Comparison of ENCODE assay signal across 8 mouse cellular contexts in the genomic region with DNA sequence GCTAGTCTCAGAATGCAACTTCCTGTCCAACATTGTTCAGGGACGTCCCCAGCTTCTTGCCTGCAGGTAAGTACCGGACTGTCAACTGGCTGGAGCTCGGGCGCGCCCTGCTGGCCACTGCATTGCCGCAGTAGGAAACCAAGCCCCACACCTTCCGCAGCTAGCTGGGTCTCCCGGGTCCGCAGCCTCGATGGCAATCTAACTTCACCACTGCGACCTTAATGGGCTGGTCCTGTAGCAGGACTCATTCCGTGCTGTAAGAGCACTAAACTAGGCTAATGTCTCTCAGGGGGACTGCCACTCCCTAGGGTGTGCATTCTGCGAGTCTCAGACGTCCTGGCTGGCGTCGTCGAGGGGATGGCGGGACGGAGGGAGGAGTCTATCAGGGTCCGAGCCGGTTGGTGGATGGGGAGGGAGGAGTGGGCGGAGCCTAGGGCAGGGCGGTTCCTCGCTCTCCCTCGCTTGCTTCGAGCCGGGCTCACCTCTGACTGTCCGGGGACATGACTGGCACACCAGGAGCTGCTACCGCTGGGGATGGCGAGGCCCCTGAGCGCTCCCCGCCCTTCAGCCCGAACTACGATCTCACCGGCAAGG. TPM values are rescaled to one million over a fixed set of nuclear protein-coding genes. Genes with fewer than 3 reads are reported as not detected.
DNase-seq lines count a peak whose midpoint lies in the region; ATAC-seq and TF ChIP-seq lines count a peak whose summit lies in the region.

No protein-coding gene starts in this region.

- 0 out of 2 replicates have a peak, but pooled peaks cover 5% of the 10 kb centered on the region for H3K9me3 ChIP-seq in intestine, embryonic 16.5 days (ENCODE audit: control insufficient read depth, low read length)
- 0 out of 2 replicates have a peak, but pooled peaks cover 5% of the 10 kb centered on the region for H3K9me3 ChIP-seq in midbrain, postnatal 0 days (ENCODE audit: low read length)

- peak overlapping the region; percentile 49 for H3K4me2 ChIP-seq in intestine, embryonic 16.5 days (ENCODE audit: low read depth, low read length)
- peak overlapping the region; percentile 21; the same call in 1 of the 2 replicates for H3K4me2 ChIP-seq in midbrain, postnatal 0 days (ENCODE audit: low read depth, low read length, poor library complexity, severe bottlenecking)

- no peak overlapping the region for H3K27ac ChIP-seq in intestine, embryonic 16.5 days (ENCODE audit: low read length)
- H3K27ac ChIP-seq in liver, adult 2 months (replicated peaks; ENCODE audit: insufficient read depth, low read depth, low read length), result no peak overlapping the region
- H3K27ac ChIP-seq in midbrain, postnatal 0 days (ENCODE audit: low read depth, low read length), result no peak overlapping the region

- no peaks in the 10 kb centered on the region for H3K79me2 ChIP-seq in liver, adult 2 months (ENCODE audit: control insufficient read depth, insufficient read depth, low read length)

- no peaks in the 10 kb centered on the region for H3K36me3 ChIP-seq in intestine, embryonic 16.5 days (ENCODE audit: control insufficient read depth, insufficient read depth, low read length)
- no peaks in the 10 kb centered on the region for H3K36me3 ChIP-seq in liver, adult 2 months (ENCODE audit: control insufficient read depth, insufficient read depth, low read length)
- no peaks in the 10 kb centered on the region for H3K36me3 ChIP-seq in midbrain, postnatal 0 days (ENCODE audit: insufficient read depth, low read length)
- no peaks in the 10 kb centered on the region for H3K36me3 ChIP-seq in splenic B cell, adult 2 months (ENCODE audit: control insufficient read depth, insufficient read depth, low read length, poor library complexity, severe bottlenecking)

- peak; percentile 92 for TF ChIP-seq CTCF in liver, adult 2 months (IDR thresholded peaks at IDR 0.05; ENCODE audit: low read depth, low read length)
- TF ChIP-seq CTCF in midbrain, postnatal 0 days (IDR thresholded peaks at IDR 0.05), result peak; percentile 85

- no peaks in the 10 kb centered on the region for H3K27me3 ChIP-seq in intestine, embryonic 16.5 days (replicated peaks; ENCODE audit: control insufficient read depth, insufficient read depth, low read length)
- H3K27me3 ChIP-seq in liver, adult 2 months (ENCODE audit: control insufficient read depth, insufficient read depth, low read length), result peaks cover 2% of the 10 kb centered on the region; the same call in 1 of the 2 replicates
- peaks cover 29% of the 10 kb centered on the region for H3K27me3 ChIP-seq in midbrain, postnatal 0 days (ENCODE audit: insufficient read depth, low read length)
- no peaks in the 10 kb centered on the region for H3K27me3 ChIP-seq in splenic B cell, adult 2 months (ENCODE audit: control insufficient read depth, insufficient read depth, low read length, poor library complexity, severe bottlenecking)

- peak; percentile 87 for ATAC-seq in intestine, embryonic 16.5 days
- ATAC-seq in midbrain, postnatal 0 days (ENCODE audit: low FRiP score), result no peak

- H3K9ac ChIP-seq in intestine, embryonic 16.5 days (ENCODE audit: low read depth, low read length), result peak overlapping the region; percentile 27; the same call in 1 of the 2 replicates
- peak overlapping the region; percentile 38 for H3K9ac ChIP-seq in liver, adult 2 months (ENCODE audit: low read depth, low read length)
- H3K9ac ChIP-seq in midbrain, postnatal 0 days (replicated peaks; ENCODE audit: low read length, poor library complexity, severe bottlenecking), result no peak overlapping the region

- WGBS in intestine, embryonic 16.5 days, result under 1% methylated on average over 35 of the region's 35 CpGs
- WGBS in liver, adult 2 months, result under 1% methylated on average over 35 of the region's 35 CpGs
- under 1% methylated on average over 34 of the region's 35 CpGs for WGBS in midbrain, postnatal 0 days

- DNase-seq in urinary bladder, adult 18-20 months (ENCODE audit: low spot score in 2 of 2), result peak; percentile 68 to 83
- DNase-seq in urinary bladder, postnatal 10 days (ENCODE audit: low spot score), result no peak
- DNase-seq in cerebellum, postnatal 36 days, result peak; percentile 85 to 86
- DNase-seq in gastrocnemius, postnatal 25 days, result peak; percentile 75
- DNase-seq in liver, adult 2 months (ENCODE audit: extremely low read depth, low read depth, low spot score), result peak; percentile 42
- DNase-seq in midbrain, postnatal 0 days (ENCODE audit: low spot score), result peak; percentile 63
- peak; percentile 94 for DNase-seq in splenic B cell, adult 2 months (ENCODE audit: low read depth, low spot score)

- no peak for TF ChIP-seq POLR2A in liver, adult 2 months (IDR thresholded peaks at IDR 0.05; ENCODE audit: extremely low read depth, insufficient read depth, low read length)

- peaks cover 26% of the 10 kb centered on the region for H3K4me1 ChIP-seq in intestine, embryonic 16.5 days (ENCODE audit: control insufficient read depth, insufficient read depth, low read length)
- H3K4me1 ChIP-seq in liver, adult 2 months (ENCODE audit: control insufficient read depth, insufficient read depth, low read length), result peaks cover 3% of the 10 kb centered on the region; the same call in 1 of the 2 replicates
- H3K4me1 ChIP-seq in midbrain, postnatal 0 days (ENCODE audit: insufficient read depth, low read length), result no peaks in the 10 kb centered on the region

- peak overlapping the region; percentile 30 for H3K4me3 ChIP-seq in intestine, embryonic 16.5 days (ENCODE audit: low read length)
- peak overlapping the region; percentile 34 for H3K4me3 ChIP-seq in liver, adult 2 months (ENCODE audit: insufficient read depth, low read depth, low read length)
- peak overlapping the region; percentile 24; the same call in 1 of the 2 replicates for H3K4me3 ChIP-seq in midbrain, postnatal 0 days (ENCODE audit: low read depth, low read length)

RNA-seq across cellular contexts. Expression of a gene that starts 9.3 kb away (rescaled TPM):
- total RNA-seq in gastrocnemius, postnatal 25 days (2021), result 1 to 10 TPM; 2.3 to 3.9 TPM
- polyA plus RNA-seq in intestine, embryonic 16.5 days (2015; fragmentation: Nextera tagmentation; extraction: Ambion mirVana), result 380 and 424 TPM in 2 replicates
- total RNA-seq in liver, adult 2 months (2014; rRNA removed), result 113 and 117 TPM in 2 replicates
- 130 and 177 TPM in 2 replicates for polyA plus RNA-seq in liver, adult 2 months (2012; rRNA removed)
- total RNA-seq in midbrain, postnatal 0 days (2014; rRNA removed), result 53.3 and 57.3 TPM in 2 replicates
- polyA plus RNA-seq in midbrain, postnatal 0 days (2015; fragmentation: Nextera tagmentation; extraction: Ambion mirVana), result 65.4 and 72.9 TPM in 2 replicates

RNA-seq across cellular contexts. Expression of a gene that starts 20.0 kb away (rescaled TPM):
- not detected for total RNA-seq in gastrocnemius, postnatal 25 days (2021)
- polyA plus RNA-seq in intestine, embryonic 16.5 days (2015; fragmentation: Nextera tagmentation; extraction: Ambion mirVana), result 1.2 and 1.6 TPM in 2 replicates
- 1.2 and 1.5 TPM in 2 replicates for total RNA-seq in liver, adult 2 months (2014; rRNA removed)
- polyA plus RNA-seq in liver, adult 2 months (2012; rRNA removed), result 0.54 and 1.1 TPM in 2 replicates
- 0.16 and 0.42 TPM in 2 replicates for total RNA-seq in midbrain, postnatal 0 days (2014; rRNA removed)
- polyA plus RNA-seq in midbrain, postnatal 0 days (2015; fragmentation: Nextera tagmentation; extraction: Ambion mirVana), result 0.09 and 0.10 TPM in 2 replicates

RNA-seq across cellular contexts. Expression of a gene that starts 33.5 kb away (rescaled TPM):
- total RNA-seq in gastrocnemius, postnatal 25 days (2021), result 1 to 10 TPM; 4.1 to 5.8 TPM
- polyA plus RNA-seq in intestine, embryonic 16.5 days (2015; fragmentation: Nextera tagmentation; extraction: Ambion mirVana), result 11.6 and 13.2 TPM in 2 replicates
- total RNA-seq in liver, adult 2 months (2014; rRNA removed), result 5.3 and 8.1 TPM in 2 replicates
- 8.7 and 9.1 TPM in 2 replicates for polyA plus RNA-seq in liver, adult 2 months (2012; rRNA removed)
- total RNA-seq in midbrain, postnatal 0 days (2014; rRNA removed), result 7.8 and 8.5 TPM in 2 replicates
- 12.2 and 12.9 TPM in 2 replicates for polyA plus RNA-seq in midbrain, postnatal 0 days (2015; fragmentation: Nextera tagmentation; extraction: Ambion mirVana)

RNA-seq across cellular contexts. Expression of a gene that starts 33.9 kb away (rescaled TPM):
- total RNA-seq in gastrocnemius, postnatal 25 days (2021), result 10 to 100 TPM; 10.7 to 13.2 TPM
- polyA plus RNA-seq in intestine, embryonic 16.5 days (2015; fragmentation: Nextera tagmentation; extraction: Ambion mirVana), result 24.9 and 26.5 TPM in 2 replicates
- 42.7 and 43.7 TPM in 2 replicates for total RNA-seq in liver, adult 2 months (2014; rRNA removed)
- polyA plus RNA-seq in liver, adult 2 months (2012; rRNA removed), result 28.7 and 35.2 TPM in 2 replicates
- total RNA-seq in midbrain, postnatal 0 days (2014; rRNA removed), result 13.0 and 19.3 TPM in 2 replicates
- 17.5 and 20.1 TPM in 2 replicates for polyA plus RNA-seq in midbrain, postnatal 0 days (2015; fragmentation: Nextera tagmentation; extraction: Ambion mirVana)

Comparison
In these comparisons a context has a peak if more than half of its experiments do, and no peak if none do; other contexts are left out.
1. RNA of a gene that starts 9.3 kb away (total RNA-seq): 113 to 117 TPM in liver, adult 2 months and 53.3 to 57.3 TPM in midbrain, postnatal 0 days; 2.3 to 3.9 TPM in gastrocnemius, postnatal 25 days; every median in the first group is over 10 times any median in the second.
2. Peak in every context shown above with its lines, with median percentiles within 50 percentile points of each other: H3K4me3 ChIP-seq.